8 mouse cellular contexts compared by ENCODE assay signal in genomic region chr9:45828291-45828963, GRCm38 (mm10). TPM values are rescaled to one million over a fixed set of nuclear protein-coding genes. Genes with fewer than 3 reads are reported as not detected.
DNase-seq lines count a peak whose midpoint lies in the region; ATAC-seq and TF ChIP-seq lines count a peak whose summit lies in the region.

Gene Cep164, minus strand, starts transcription at chr9:45828691.

- H3K9ac ChIP-seq in heart, embryonic 11.5 days (ENCODE audit: low read depth, low read length), result peak within 1 kb of the TSS; percentile 76
- H3K9ac ChIP-seq in kidney, embryonic 16.5 days (replicated peaks; ENCODE audit: low read length), result peak within 1 kb of the TSS; percentile 76
- peak within 1 kb of the TSS; percentile 75 for H3K9ac ChIP-seq in liver, adult 2 months (ENCODE audit: low read depth, low read length)

- peak; percentile 97 for DNase-seq in brain, embryonic 14.5 days (ENCODE audit: low read depth)
- peak; percentile 88 for DNase-seq in liver, adult 2 months (ENCODE audit: extremely low read depth, low read depth, low spot score)
- DNase-seq in splenic B cell, adult 2 months (ENCODE audit: low read depth, low spot score), result peak; percentile 86

- H3K4me2 ChIP-seq in heart, embryonic 11.5 days, result peak within 1 kb of the TSS; percentile 63
- peak within 1 kb of the TSS; percentile 84 for H3K4me2 ChIP-seq in kidney, embryonic 16.5 days (replicated peaks; ENCODE audit: low read depth, low read length)
- H3K4me2 ChIP-seq in myocyte (ENCODE audit: low read depth), result peak within 1 kb of the TSS; percentile 75

- ATAC-seq in heart, embryonic 11.5 days (replicated peaks; ENCODE audit: insufficient number of reproducible peaks, low FRiP score, low TSS enrichment), result peak; percentile 91
- peak; percentile 97 for ATAC-seq in kidney, embryonic 16.5 days (ENCODE audit: low FRiP score, low TSS enrichment)

- H3K4me3 ChIP-seq in C2C12 (ENCODE audit: insufficient read depth, poor library complexity, severe bottlenecking) (peak within 1 kb of the TSS; percentile 60), myocyte (peak within 1 kb of the TSS; percentile 53)
- peak within 1 kb of the TSS; percentile 81 for H3K4me3 ChIP-seq in erythroblast, embryonic 14.5 days (replicated peaks)
- H3K4me3 ChIP-seq in heart, embryonic 11.5 days (ENCODE audit: low read depth, low read length), result peak within 1 kb of the TSS; percentile 77
- peak within 1 kb of the TSS; percentile 79 for H3K4me3 ChIP-seq in kidney, embryonic 16.5 days (ENCODE audit: low read length)
- H3K4me3 ChIP-seq in liver, adult 2 months (ENCODE audit: insufficient read depth, low read depth, low read length), result peak within 1 kb of the TSS; percentile 77

- no peak for TF ChIP-seq CTCF in C2C12 (IDR thresholded peaks at IDR 0.05; ENCODE audit: control insufficient read depth, insufficient read depth, insufficient read length)
- TF ChIP-seq CTCF in brain, embryonic 14.5 days (IDR thresholded peaks at IDR 0.05; ENCODE audit: borderline replicate concordance, extremely low read depth, insufficient read depth, insufficient read length), result no peak
- TF ChIP-seq CTCF in liver, adult 2 months (IDR thresholded peaks at IDR 0.05; ENCODE audit: low read depth, low read length), result no peak

- WGBS in heart, embryonic 11.5 days (ENCODE audit: insufficient replicate concordance), result under 1% methylated on average over 31 of the region's 31 CpGs
- WGBS in kidney, embryonic 16.5 days, result under 1% methylated on average over 31 of the region's 31 CpGs
- under 1% methylated on average over 31 of the region's 31 CpGs for WGBS in liver, adult 2 months

- H3K27me3 ChIP-seq in C2C12 (ENCODE audit: control insufficient read depth, insufficient read depth, insufficient read length) (no peaks in the 10 kb centered on the region), myocyte (ENCODE audit: control insufficient read depth, insufficient read depth, insufficient read length) (no peaks in the 10 kb centered on the region)
- H3K27me3 ChIP-seq in erythroblast, embryonic 14.5 days (ENCODE audit: control insufficient read depth), result no peaks in the 10 kb centered on the region
- no peaks in the 10 kb centered on the region for H3K27me3 ChIP-seq in heart, embryonic 11.5 days (ENCODE audit: control insufficient read depth, insufficient read depth, low read length)
- no peaks in the 10 kb centered on the region for H3K27me3 ChIP-seq in kidney, embryonic 16.5 days (ENCODE audit: insufficient read depth, low read length)
- no peaks in the 10 kb centered on the region for H3K27me3 ChIP-seq in liver, adult 2 months (ENCODE audit: control insufficient read depth, insufficient read depth, low read length)
- no peaks in the 10 kb centered on the region for H3K27me3 ChIP-seq in splenic B cell, adult 2 months (ENCODE audit: control insufficient read depth, insufficient read depth, low read length, poor library complexity, severe bottlenecking)

- H3ac ChIP-seq in C2C12 (ENCODE audit: control insufficient read depth, insufficient read length, low read depth), result peak within 1 kb of the TSS; percentile 72
- H3ac ChIP-seq in myocyte (ENCODE audit: control insufficient read depth, insufficient read length), result peak within 1 kb of the TSS; percentile 46

- no peaks in the 10 kb centered on the region for H3K36me3 ChIP-seq in C2C12 (ENCODE audit: control insufficient read depth, insufficient read depth)
- H3K36me3 ChIP-seq in erythroblast, embryonic 14.5 days (ENCODE audit: control insufficient read depth), result no peaks in the 10 kb centered on the region
- no peaks in the 10 kb centered on the region for H3K36me3 ChIP-seq in heart, embryonic 11.5 days (ENCODE audit: control insufficient read depth, insufficient read depth, low read length)
- H3K36me3 ChIP-seq in kidney, embryonic 16.5 days (ENCODE audit: insufficient read depth, low read length), result no peaks in the 10 kb centered on the region
- no peaks in the 10 kb centered on the region for H3K36me3 ChIP-seq in liver, adult 2 months (ENCODE audit: control insufficient read depth, insufficient read depth, low read length)
- no peaks in the 10 kb centered on the region for H3K36me3 ChIP-seq in myocyte (ENCODE audit: control insufficient read depth, insufficient read depth)
- H3K36me3 ChIP-seq in splenic B cell, adult 2 months (ENCODE audit: control insufficient read depth, insufficient read depth, low read length, poor library complexity, severe bottlenecking), result no peaks in the 10 kb centered on the region

- H3K4me1 ChIP-seq in erythroblast, embryonic 14.5 days (ENCODE audit: control insufficient read depth), result peaks cover 20% of the 10 kb centered on the region
- peaks cover 6% of the 10 kb centered on the region; the same call in 1 of the 2 replicates for H3K4me1 ChIP-seq in heart, embryonic 11.5 days (ENCODE audit: control insufficient read depth, insufficient read depth, low read length)
- H3K4me1 ChIP-seq in kidney, embryonic 16.5 days (ENCODE audit: insufficient read depth, low read length), result peaks cover 12% of the 10 kb centered on the region
- H3K4me1 ChIP-seq in liver, adult 2 months (ENCODE audit: control insufficient read depth, insufficient read depth, low read length), result no peaks in the 10 kb centered on the region; the same call in 1 of the 2 replicates

- TF ChIP-seq POLR2A in brain, embryonic 14.5 days (IDR thresholded peaks at IDR 0.05; ENCODE audit: borderline replicate concordance, extremely low read depth, insufficient read depth, insufficient read length, poor library complexity, severe bottlenecking), result peak; percentile 27; the same call in 1 of the 2 replicates
- TF ChIP-seq POLR2A in liver, adult 2 months (IDR thresholded peaks at IDR 0.05; ENCODE audit: extremely low read depth, insufficient read depth, low read length), result 0 out of 2 replicates have a peak, but pooled peaks have one; percentile 20
- TF ChIP-seq POLR2A in myocyte (IDR thresholded peaks at IDR 0.05; ENCODE audit: insufficient read length, low read depth), result peak; percentile 18

- H3K27ac ChIP-seq in heart, embryonic 11.5 days (ENCODE audit: low read depth, low read length), result peak within 1 kb of the TSS; percentile 50
- H3K27ac ChIP-seq in kidney, embryonic 16.5 days (ENCODE audit: low read length), result peak within 1 kb of the TSS; percentile 82
- peak within 1 kb of the TSS; percentile 21 for H3K27ac ChIP-seq in liver, adult 2 months (replicated peaks; ENCODE audit: insufficient read depth, low read depth, low read length)

- no peaks in the 10 kb centered on the region for H3K79me3 ChIP-seq in C2C12 (ENCODE audit: low read depth)

- peaks cover 7% of the 10 kb centered on the region for H3K79me2 ChIP-seq in C2C12 (ENCODE audit: control insufficient read depth, insufficient read depth)
- H3K79me2 ChIP-seq in liver, adult 2 months (ENCODE audit: control insufficient read depth, insufficient read depth, low read length), result no peaks in the 10 kb centered on the region
- H3K79me2 ChIP-seq in myocyte (ENCODE audit: control insufficient read depth, insufficient read depth), result no peaks in the 10 kb centered on the region

- peaks cover 6% of the 10 kb centered on the region for H3K9me3 ChIP-seq in erythroblast, embryonic 14.5 days (ENCODE audit: control insufficient read depth, low read length)
- no peaks in the 10 kb centered on the region; the same call in 1 of the 2 replicates for H3K9me3 ChIP-seq in heart, embryonic 11.5 days (replicated peaks; ENCODE audit: control insufficient read depth, low read length)
- H3K9me3 ChIP-seq in kidney, embryonic 16.5 days (ENCODE audit: low read length), result peaks cover 8% of the 10 kb centered on the region

TF ChIP-seq in C2C12, 6 proteins besides CTCF, POLR2A, EP300 and RAD21:
- TF ChIP-seq FOSL1 (IDR thresholded peaks at IDR 0.05; ENCODE audit: insufficient read depth, low read length, poor library complexity, severe bottlenecking), result no peak
- TF ChIP-seq MYOG (IDR thresholded peaks at IDR 0.05; ENCODE audit: control insufficient read depth, extremely low read depth, insufficient read length), result no peak
- TF ChIP-seq CEBPB (IDR thresholded peaks at IDR 0.05; ENCODE audit: low read depth), result no peak
- TF ChIP-seq USF1 (IDR thresholded peaks at IDR 0.05; ENCODE audit: low read depth), result peak; percentile 87
- no peak for TF ChIP-seq MYOD1 (IDR thresholded peaks at IDR 0.05; ENCODE audit: control insufficient read depth, insufficient read length, low read depth)
- no peak for TF ChIP-seq MAX (IDR thresholded peaks at IDR 0.05)
TF ChIP-seq in C2C12: peak in this region for 1.

TF ChIP-seq in myocyte, 11 proteins besides CTCF, POLR2A, EP300 and RAD21:
- TF ChIP-seq REST (IDR thresholded peaks at IDR 0.05; ENCODE audit: insufficient read depth, insufficient read length), result no peak
- TF ChIP-seq TCF12 (IDR thresholded peaks at IDR 0.05; ENCODE audit: insufficient read depth, poor library complexity, severe bottlenecking), result no peak
- peak; percentile 92 for TF ChIP-seq USF1 (IDR thresholded peaks at IDR 0.05; ENCODE audit: low read depth)

RNA-seq across cellular contexts. Expression of gene Cep164, which starts in this region (rescaled TPM):
- polyA plus RNA-seq in C2C12 (2012; fragmentation: generic; extraction: Trizol) (12.7 TPM), myocyte (2012; fragmentation: generic; extraction: Trizol) (7.7 TPM)
- polyA plus RNA-seq in brain, embryonic 14.5 days (2012; rRNA removed), result 26.5 and 29.6 TPM in 2 replicates
- 2.7 and 3.3 TPM in 2 replicates for polyA plus RNA-seq in erythroblast, embryonic 14.5 days (2012)
- polyA plus RNA-seq in heart, embryonic 11.5 days (2014; fragmentation: Nextera tagmentation; extraction: Ambion mirVana), result 15.2 and 19.8 TPM in 2 replicates
- polyA plus RNA-seq in kidney, embryonic 16.5 days (2015; fragmentation: Nextera tagmentation; extraction: Ambion mirVana), result 24.1 and 31.1 TPM in 2 replicates
- total RNA-seq in liver, adult 2 months (2014; rRNA removed), result 4.1 and 5.0 TPM in 2 replicates
- 7.1 and 8.3 TPM in 2 replicates for polyA plus RNA-seq in liver, adult 2 months (2012; rRNA removed)

Comparison
In these comparisons a context has a peak if more than half of its experiments do, and no peak if none do; other contexts are left out.
1. Peak in every context shown above with its lines: DNase-seq, ATAC-seq, H3K4me3 ChIP-seq and H3K27ac ChIP-seq.
2. H3K27ac ChIP-seq: peak in every context shown above with its lines; median percentile 82 in kidney, embryonic 16.5 days; 50 in heart, embryonic 11.5 days; 21 in liver, adult 2 months.